Mouse (Mus musculus) limb, embryonic 14.5 days (tissue): ENCODE data around the gene Gm44965. TPM values are rescaled to one million over a fixed set of nuclear protein-coding genes. Genes with fewer than 3 reads are reported as not detected.

Experiments
- ATAC-seq: fragments of 200-750 bp; cut with Nextera tagmentation; 2 replicates; pipeline ENCODE4 v1.8.0; 2017; ENCODE audit warnings: low read depth, moderate number of reproducible peaks, moderate TSS enrichment; ENCODE audit not compliant: low FRiP score
- DNase-seq: peaks from one replicate; pipeline ENCODE4 v3.0.0-alpha.2; 2015; ENCODE audit warnings: low spot score
- H3K27ac ChIP-seq: fragments of 300-500 bp; sonication (generic); replicated peaks from 2 replicates; pipeline ENCODE4 v1.5.1; 2014; ENCODE audit warnings: low read depth, mild to moderate bottlenecking, low read length, moderate library complexity, mixed read lengths
- H3K27me3 ChIP-seq: fragments of 300-500 bp; sonication (generic); 2 replicates; pipeline ENCODE4 v1.6.1; 2014; ENCODE audit warnings: low read length, mixed read lengths; ENCODE audit not compliant: control insufficient read depth, insufficient read depth
- H3K36me3 ChIP-seq: fragments of 300-500 bp; sonication (generic); 2 replicates; pipeline ENCODE4 v1.6.1; 2014; ENCODE audit warnings: mild to moderate bottlenecking, low read length, moderate library complexity, mixed read lengths; ENCODE audit not compliant: control insufficient read depth, insufficient read depth
- H3K4me1 ChIP-seq: fragments of 300-500 bp; sonication (generic); 2 replicates; pipeline ENCODE4 v1.6.1; 2014; ENCODE audit warnings: antibody characterized with exemption, low read length, mixed read lengths; ENCODE audit not compliant: control insufficient read depth, insufficient read depth
- H3K4me2 ChIP-seq: fragments of 300-500 bp; sonication (generic); replicated peaks from 2 replicates; pipeline ENCODE4 v1.6.1; 2014; ENCODE audit warnings: low read depth, mild to moderate bottlenecking, low read length, moderate library complexity; ENCODE audit not compliant: severe bottlenecking
- H3K4me3 ChIP-seq: fragments of 300-500 bp; sonication (generic); replicated peaks from 2 replicates; pipeline ENCODE4 v1.5.1; 2014; ENCODE audit warnings: low read length
- H3K9ac ChIP-seq: fragments of 300-500 bp; sonication (generic); 2 replicates; pipeline ENCODE4 v1.6.1; 2014; ENCODE audit warnings: mild to moderate bottlenecking, low read depth, low read length, moderate library complexity; ENCODE audit not compliant: severe bottlenecking
- H3K9me3 ChIP-seq: fragments of 300-500 bp; sonication (generic); 2 replicates; pipeline ENCODE4 v1.6.1; 2016; ENCODE audit warnings: low read length; ENCODE audit not compliant: control insufficient read depth
- POLR2A ChIP-seq: fragments of 200-500 bp; IDR thresholded peaks from 2 replicates; pipeline ENCODE4 v1.8.0; 2012; ENCODE audit warnings: inconsistent platforms, mild to moderate bottlenecking, moderate library complexity, borderline replicate concordance; ENCODE audit not compliant: insufficient read depth, insufficient read length; ENCODE audit errors: extremely low read depth
- WGBS: fragments of 180-500 bp; shearing (Covaris S2); extraction: QIAGEN DNeasy Blood & Tissue Kit; methylation state at CpG from one replicate; pipeline ENCODE4 v1.1.7; 2014; 5-methylcytosine and 5-hydroxymethylcytosine counted together
- polyA plus RNA-seq, 2 experiments: library from polyadenylated mRNA; depleted of rRNA in 1 of 2; stranded (reverse) in 1 of 2; unstranded in 1 of 2; fragments of >200 nt; fragmentation: Nextera tagmentation in 1 of 2; extraction: Ambion mirVana in 1 of 2; gene quantifications; 2 replicates each; pipeline versions ENCODE4 v1.2.1 to v1.2.3; 2012 to 2014

Gm44965 gene
- polyA plus RNA-seq, 2 experiments: not detected

- Histone ChIP-seq H3K4me2 (no peak overlapping the region), H3K27me3 (peaks cover 30% of the 10 kb centered on the region), H3K9ac (no peak overlapping the region), H3K36me3 (no peaks in the 10 kb centered on the region), H3K4me1 (no peaks in the 10 kb centered on the region), H3K27ac (no peak overlapping the region), H3K4me3 (no peak overlapping the region), H3K9me3 (no peaks in the 10 kb centered on the region)
- no peak for TF ChIP-seq POLR2A
- no peak for ATAC-seq
- WGBS: 85% methylated on average over 8 of the region's 8 CpGs
- no peak for DNase-seq
Measured at GRCm38 (mm10) chr6:48630831-48631230, 37.1 kb downstream of the Gm44965 start.

- WGBS: 77% methylated on average over 2 of the region's 2 CpGs
- Histone ChIP-seq H3K4me3 (no peak overlapping the region), H3K4me2 (no peak overlapping the region), H3K27ac (no peak overlapping the region), H3K27me3 (no peaks in the 10 kb centered on the region), H3K4me1 (no peaks in the 10 kb centered on the region), H3K9me3 (no peaks in the 10 kb centered on the region), H3K9ac (no peak overlapping the region), H3K36me3 (no peaks in the 10 kb centered on the region)
- ATAC-seq (no peak), DNase-seq (no peak)
- TF ChIP-seq POLR2A: no peak
Measured at GRCm38 (mm10) chr6:48635105-48635504, 41.4 kb downstream of the Gm44965 start.

- no peaks in the 10 kb centered on the region for H3K4me1 ChIP-seq
- no peak overlapping the region for H3K9ac ChIP-seq
- DNase-seq: no peak
- no peak overlapping the region for H3K27ac ChIP-seq
- no peak for TF ChIP-seq POLR2A
- WGBS: 60% methylated on average over 6 of the region's 6 CpGs
- H3K36me3 ChIP-seq: no peaks in the 10 kb centered on the region
- H3K27me3 ChIP-seq: no peaks in the 10 kb centered on the region
- H3K4me2 ChIP-seq: no peak overlapping the region
- no peak for ATAC-seq
- no peak overlapping the region for H3K4me3 ChIP-seq
- H3K9me3 ChIP-seq: no peaks in the 10 kb centered on the region
Measured at GRCm38 (mm10) chr6:48636515-48636914, 42.8 kb downstream of the Gm44965 start.

GRCm38 (mm10) chr6:48637811-48638500, 44.2 kb downstream of the Gm44965 start:
- Histone ChIP-seq H3K36me3 (no peaks in the 10 kb centered on the region), H3K9ac (no peak overlapping the region), H3K27me3 (no peaks in the 10 kb centered on the region), H3K27ac (no peak overlapping the region), H3K4me3 (no peak overlapping the region), H3K9me3 (no peaks in the 10 kb centered on the region), H3K4me1 (no peaks in the 10 kb centered on the region), H3K4me2 (no peak overlapping the region)
- DNase-seq (no peak), ATAC-seq (no peak; the same call in none of the 2 replicates)
- 64% methylated on average over 6 of the region's 6 CpGs for WGBS
- TF ChIP-seq POLR2A: no peak

DNA sequence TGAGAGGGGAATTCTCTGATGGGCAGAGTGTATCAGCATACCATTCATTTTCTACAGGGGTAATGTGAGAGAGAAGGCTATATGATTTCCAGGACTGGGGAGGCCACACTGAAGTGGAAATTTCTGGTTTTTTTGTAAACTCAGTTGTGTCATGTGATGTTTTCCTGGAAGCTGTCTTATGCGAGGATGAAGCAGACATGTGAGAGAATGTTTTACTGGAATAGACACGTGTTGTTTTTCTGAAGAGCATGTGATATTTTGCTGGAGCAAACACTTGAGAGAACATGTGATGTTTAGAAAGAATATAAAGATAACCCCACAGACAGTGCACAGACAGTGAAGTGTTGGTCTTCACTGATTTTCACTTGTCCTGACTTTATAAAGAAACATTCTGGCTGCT, 44.8 kb downstream of the Gm44965 start:
- Histone ChIP-seq H3K4me2 (no peak overlapping the region), H3K4me1 (no peaks in the 10 kb centered on the region), H3K4me3 (no peak overlapping the region), H3K27ac (no peak overlapping the region), H3K9me3 (no peaks in the 10 kb centered on the region), H3K9ac (no peak overlapping the region), H3K36me3 (no peaks in the 10 kb centered on the region), H3K27me3 (no peaks in the 10 kb centered on the region)
- TF ChIP-seq POLR2A: no peak
- DNase-seq (no peak), ATAC-seq (no peak)
- WGBS: 54% methylated on average over 2 of the region's 2 CpGs

DNA sequence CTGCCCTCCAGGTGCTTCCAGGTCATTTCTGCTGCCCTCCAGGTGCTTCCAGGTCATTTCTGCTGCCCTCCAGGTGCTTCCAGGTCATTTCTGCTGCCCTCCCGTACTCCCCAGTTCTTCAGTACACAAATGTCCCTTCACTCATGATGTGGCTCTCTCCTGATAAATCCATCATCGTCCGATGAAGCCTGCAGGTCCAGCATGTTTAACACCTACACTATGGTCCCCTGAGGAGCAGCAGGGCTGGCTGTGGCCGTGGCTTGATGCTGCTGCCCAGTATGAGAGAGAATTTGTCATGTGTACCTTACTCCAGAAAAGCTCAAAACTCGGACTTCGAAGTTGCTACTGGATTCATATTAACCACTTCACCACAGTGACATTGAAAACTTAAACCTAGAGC, 47.6 kb downstream of the Gm44965 start:
- H3K9ac ChIP-seq: no peak overlapping the region
- no peak for ATAC-seq
- WGBS: 63% methylated on average over 6 of the region's 6 CpGs
- no peaks in the 10 kb centered on the region for H3K4me1 ChIP-seq
- H3K9me3 ChIP-seq: no peaks in the 10 kb centered on the region
- no peak overlapping the region for H3K4me2 ChIP-seq
- no peak overlapping the region for H3K27ac ChIP-seq
- H3K27me3 ChIP-seq: no peaks in the 10 kb centered on the region
- no peak for TF ChIP-seq POLR2A
- DNase-seq: no peak
- no peaks in the 10 kb centered on the region for H3K36me3 ChIP-seq
- no peak overlapping the region for H3K4me3 ChIP-seq
